Mouse (Mus musculus) brain, embryonic 14.5 days (tissue): Measurements from ENCODE around the gene Thap3.

ENCODE experiments used
- CTCF ChIP-seq: fragments of 200-500 bp; IDR thresholded peaks from 2 replicates; pipeline ENCODE4 v1.5.1; 2012; ENCODE audit warnings: inconsistent platforms, mild to moderate bottlenecking, moderate library complexity, borderline replicate concordance; ENCODE audit not compliant: insufficient read depth, insufficient read length; ENCODE audit errors: extremely low read depth
- POLR2A ChIP-seq: fragments of 200-500 bp; IDR thresholded peaks from 2 replicates; pipeline ENCODE4 v1.6.1; 2012; ENCODE audit warnings: mild to moderate bottlenecking, inconsistent platforms, borderline replicate concordance; ENCODE audit not compliant: poor library complexity, insufficient read depth, insufficient read length, severe bottlenecking; ENCODE audit errors: extremely low read depth

DNA sequence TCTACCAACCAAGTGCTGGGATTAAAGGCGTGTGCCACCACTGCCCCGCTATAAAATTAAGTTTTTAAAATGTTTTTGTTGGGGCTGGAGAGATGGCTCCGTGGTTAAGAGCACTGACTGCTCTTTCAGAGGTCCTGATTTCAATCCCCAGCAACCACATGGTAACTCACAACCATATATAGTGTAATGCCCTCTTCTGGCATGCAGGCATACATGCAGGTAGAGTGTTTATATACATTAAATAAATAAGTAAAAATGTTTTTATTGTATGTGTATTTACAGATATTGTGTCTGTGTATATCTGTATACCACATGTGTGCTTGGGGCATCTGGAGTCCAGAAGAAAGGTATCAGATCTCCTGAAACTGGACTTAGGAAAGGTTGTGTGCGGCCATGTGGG, 12.5 kb upstream of the Thap3 start:
- TF ChIP-seq POLR2A (no peak), CTCF (no peak)
